In genomic region chr15:78554545-78555313, GRCm38 (mm10) we compare ENCODE assay signal across 1 mouse cellular context.
TF ChIP-seq lines count a peak whose summit lies in the region.

No protein-coding gene starts in this region.

TF ChIP-seq in MEL, 35 proteins besides CTCF, POLR2A, EP300 and RAD21 (continued from another document):
- TF ChIP-seq MAX (IDR thresholded peaks at IDR 0.05; ENCODE audit: low read length) (no peak), TBP (IDR thresholded peaks at IDR 0.05; ENCODE audit: low read depth, low read length) (peak; percentile 76; the same call in 1 of the 2 replicates), MYB (IDR thresholded peaks at IDR 0.05; ENCODE audit: low read depth, low read length) (no peak), HCFC1 (IDR thresholded peaks at IDR 0.05; ENCODE audit: low read depth, low read length) (peak; percentile 82), SMC3 (IDR thresholded peaks at IDR 0.05; ENCODE audit: low read depth, low read length) (no peak), POLR2AphosphoS2 (IDR thresholded peaks at IDR 0.05; ENCODE audit: low read length) (peak; percentile 87), CHD2 (IDR thresholded peaks at IDR 0.05; ENCODE audit: low read length) (peak; percentile 20; the same call in 1 of the 2 replicates), CHD1 (IDR thresholded peaks at IDR 0.05; ENCODE audit: low read depth, low read length) (0 out of 2 replicates have a peak, but pooled peaks have one; percentile 13)
